Mouse (Mus musculus) ES-Bruce4 (cell line): ENCODE measurements around the gene Blvrb.

Experiments used
- CTCF ChIP-seq: IDR thresholded peaks from one replicate; pipeline ENCODE4 v1.8.1; 2011; ENCODE audit warnings: low read depth, low read length
- EP300 ChIP-seq: IDR thresholded peaks from 2 replicates; pipeline ENCODE4 v1.6.1; 2011; ENCODE audit warnings: low read depth, low read length; ENCODE audit not compliant: insufficient read depth
- POLR2A ChIP-seq: IDR thresholded peaks from one replicate; pipeline ENCODE4 v1.8.1; 2011; ENCODE audit warnings: low read length; ENCODE audit not compliant: insufficient read depth

GRCm38 (mm10) chr7:27514961-27515360 lies 67.2 kb downstream of the Blvrb start:
- TF ChIP-seq POLR2A, result no peak
- no peak for TF ChIP-seq CTCF
- no peak for TF ChIP-seq EP300
